Mouse (Mus musculus) T-helper 2 cell (primary cell): ENCODE measurements around the gene Narfl.

Experiments
- in situ Hi-C: fragments of 300-600 bp; cut with MboI, MseI; formaldehyde crosslinking; loops from one replicate; pipeline ENCODE4 v1.15.1; 2025; ENCODE audit warnings: high pct_unique_total_duplicates

The Narfl gene

DNA sequence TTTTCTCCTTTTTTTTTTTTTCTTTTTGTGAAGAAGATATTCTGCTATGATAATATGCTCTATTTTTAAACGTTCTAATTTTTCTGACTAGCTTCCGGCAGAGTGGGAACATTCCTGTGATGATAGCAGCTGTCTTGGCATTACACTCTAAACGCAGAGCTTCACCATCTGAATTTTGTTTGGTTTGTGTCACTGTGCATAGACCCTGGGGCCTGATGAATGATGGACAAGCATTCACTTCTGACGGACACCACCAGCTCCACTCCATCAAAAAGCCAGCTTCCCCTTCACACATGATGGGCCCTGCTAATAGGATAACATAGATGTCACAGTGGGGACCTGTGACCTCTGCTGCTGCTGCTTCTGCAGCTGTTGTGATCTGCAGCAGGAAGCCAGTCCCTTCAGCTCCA is 12.0 kb upstream of the Narfl start:
- in situ Hi-C loops: loop anchor here (10.0 kb wide), 1 partner anchor 467 kb away; the partner anchor contains the start of gene Prss34

DNA sequence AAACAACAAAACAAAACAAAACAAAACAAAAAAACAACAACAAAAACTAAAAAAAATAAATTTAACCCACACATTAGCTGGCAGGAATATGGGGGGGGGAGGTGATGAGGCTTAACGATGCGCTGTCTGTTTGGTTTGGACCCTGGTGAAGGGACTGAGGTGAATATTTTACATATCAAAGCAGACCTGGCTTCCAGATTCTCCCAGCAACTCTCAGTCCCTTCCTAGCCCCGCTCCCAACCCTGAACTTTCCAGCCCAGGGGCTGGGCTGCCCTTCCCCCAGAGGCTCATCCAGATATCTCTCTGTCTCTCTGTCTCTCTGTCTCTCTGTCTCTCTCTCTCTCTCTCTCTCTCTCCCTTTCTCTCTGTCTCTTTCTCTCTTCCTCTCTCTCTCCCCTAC is 11.0 kb upstream of the Narfl start:
- in situ Hi-C loops: loop anchor here (10.0 kb wide), 1 partner anchor 468 kb away; the partner anchor contains the start of gene Prss34

DNA sequence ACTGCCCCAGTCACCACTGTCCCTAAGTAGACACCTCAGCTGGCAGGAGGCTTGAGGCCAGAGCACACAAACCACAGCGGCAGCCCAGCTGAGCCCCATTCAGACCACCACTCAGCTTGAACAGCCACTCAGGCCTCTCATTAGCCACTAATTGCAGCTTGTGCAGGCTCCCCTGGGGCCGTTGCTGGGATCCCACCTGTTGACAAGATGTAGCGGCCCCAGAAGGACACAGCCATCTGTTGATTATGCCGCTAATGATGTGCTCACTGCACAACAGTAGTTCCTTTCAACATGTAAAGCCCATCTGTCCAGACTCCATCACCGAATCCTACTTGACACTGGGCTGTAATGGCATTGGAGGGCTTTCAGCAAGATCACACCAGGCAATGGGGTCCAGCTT is 7.7 kb upstream of the Narfl start:
- in situ Hi-C loops: loop anchor here (10.0 kb wide), 1 partner anchor 471 kb away; the partner anchor contains the start of gene Prss34

DNA sequence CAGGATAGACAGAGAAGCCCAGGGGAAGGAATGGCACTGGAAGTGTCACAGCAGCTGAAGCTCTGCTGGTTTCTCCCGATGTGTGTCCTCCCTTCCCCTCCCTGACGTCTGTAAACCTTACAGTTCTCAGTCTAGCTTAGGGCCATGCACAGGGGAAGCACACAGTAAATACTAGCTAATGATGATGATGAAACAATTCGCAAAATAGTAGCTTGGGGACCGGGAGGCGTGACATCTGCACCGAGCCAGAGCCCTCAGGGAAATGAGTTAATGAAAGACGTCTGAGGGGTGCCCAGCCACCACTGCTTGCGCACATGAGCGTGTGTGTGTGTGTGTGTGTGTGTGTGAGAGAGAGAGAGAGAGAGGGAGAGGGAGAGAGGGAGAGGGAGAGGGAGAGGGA is 4.2 kb upstream of the Narfl start:
- in situ Hi-C loops: loop anchor here (10.0 kb wide), 1 partner anchor 475 kb away; the partner anchor contains the start of gene Prss34

DNA sequence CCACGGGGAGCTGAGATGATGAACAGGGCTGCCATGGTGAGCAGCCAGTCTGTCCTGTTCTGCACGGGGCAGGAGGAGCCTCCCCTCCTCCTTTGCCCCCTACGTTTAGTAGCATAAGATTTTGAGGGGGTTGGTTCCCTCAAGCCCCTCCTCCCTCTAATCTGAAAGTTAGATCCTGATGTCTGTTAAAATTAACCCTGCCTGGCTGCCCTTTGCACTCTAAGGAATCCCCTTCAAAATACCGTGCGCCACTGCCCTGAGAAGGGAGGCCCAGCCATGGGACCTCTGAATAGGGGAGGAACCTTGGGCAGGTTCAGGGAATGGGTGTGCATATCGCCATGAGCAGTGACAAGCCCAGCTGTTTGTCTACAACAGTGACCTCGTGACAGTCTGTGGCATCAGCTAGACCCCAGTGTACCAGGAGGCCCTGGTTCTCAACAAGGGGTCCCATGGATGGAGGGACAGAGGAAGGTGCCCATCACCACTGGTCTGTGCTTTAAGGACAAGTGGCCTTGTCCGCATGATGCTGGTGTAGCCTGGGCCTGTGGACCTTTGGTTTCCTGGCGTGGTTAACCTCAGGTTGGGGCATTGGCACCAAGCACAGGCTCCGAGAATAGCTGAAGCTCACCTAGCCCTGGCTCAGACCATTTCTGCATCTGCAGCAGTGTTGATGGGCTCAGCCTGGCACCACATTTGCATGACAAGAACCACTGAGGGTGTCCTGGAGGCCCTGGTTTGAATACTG is 1.9 kb downstream of the Narfl start:
- in situ Hi-C loops: no loop called here

DNA sequence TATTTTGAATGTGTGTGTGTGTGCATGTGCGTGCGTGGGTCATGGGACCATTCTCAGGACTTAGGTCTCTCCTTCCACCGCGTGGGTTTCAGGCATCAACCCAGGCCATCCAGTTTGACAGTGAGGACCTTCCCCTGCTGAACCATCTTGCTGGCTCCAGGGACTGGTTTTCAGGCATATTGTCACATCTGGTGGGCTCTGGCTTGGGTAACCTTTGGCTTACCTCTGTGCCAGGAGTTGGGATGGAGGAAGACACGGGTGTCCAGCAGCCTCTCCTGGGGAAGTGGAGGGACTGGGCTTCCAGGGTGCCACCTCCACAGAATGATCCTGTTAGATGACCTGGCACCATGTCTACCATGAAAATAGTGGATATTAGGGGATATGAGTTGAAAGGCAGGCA is 4.4 kb downstream of the Narfl start:
- in situ Hi-C loops: no loop called here

DNA sequence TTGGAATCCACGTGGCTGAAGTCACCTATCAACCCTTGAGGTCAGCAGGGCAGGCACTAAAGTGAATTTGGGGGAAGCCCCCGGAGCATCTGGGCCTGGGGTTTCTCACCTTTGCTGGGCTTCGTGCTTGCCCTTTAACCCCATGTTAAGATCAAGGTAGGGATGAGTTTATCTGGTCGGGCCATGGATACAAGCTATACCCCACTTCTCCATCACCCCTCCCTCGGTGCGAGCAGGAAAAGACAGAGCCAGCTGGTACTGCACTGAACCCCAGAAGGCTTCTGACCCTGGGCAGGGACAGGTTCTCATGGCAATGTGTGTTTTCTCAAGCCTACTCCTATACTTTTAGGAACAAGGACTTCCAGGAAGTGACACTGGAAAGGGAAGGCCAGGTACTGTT is 7.8 kb downstream of the Narfl start:
- in situ Hi-C loops: loop anchor here (5.0 kb wide), 1 partner anchor 44 kb away; the partner anchor contains the start of gene Mslnl

DNA sequence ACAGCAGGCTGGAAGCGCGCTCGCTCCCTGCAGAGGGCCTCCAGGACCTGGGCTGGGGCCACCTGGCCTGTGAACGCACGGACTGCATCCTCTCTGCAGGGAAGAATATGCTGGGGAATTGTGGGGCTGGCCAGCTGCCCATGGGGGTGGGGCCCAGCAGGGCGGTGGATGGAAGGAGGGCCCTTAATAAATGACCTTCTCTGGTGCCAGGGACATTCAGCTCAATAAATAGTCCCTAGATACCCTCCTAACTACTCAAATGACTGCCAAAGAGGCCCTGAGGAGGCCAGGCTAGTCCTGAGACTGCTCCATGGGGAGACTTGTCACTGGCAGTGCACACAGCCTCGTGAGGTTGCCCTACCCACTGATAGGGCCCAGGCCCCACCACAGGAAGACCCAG is 9.5 kb downstream of the Narfl start:
- in situ Hi-C loops: loop anchor here (5.0 kb wide), 1 partner anchor 46 kb away; the partner anchor contains the start of gene Mslnl

DNA sequence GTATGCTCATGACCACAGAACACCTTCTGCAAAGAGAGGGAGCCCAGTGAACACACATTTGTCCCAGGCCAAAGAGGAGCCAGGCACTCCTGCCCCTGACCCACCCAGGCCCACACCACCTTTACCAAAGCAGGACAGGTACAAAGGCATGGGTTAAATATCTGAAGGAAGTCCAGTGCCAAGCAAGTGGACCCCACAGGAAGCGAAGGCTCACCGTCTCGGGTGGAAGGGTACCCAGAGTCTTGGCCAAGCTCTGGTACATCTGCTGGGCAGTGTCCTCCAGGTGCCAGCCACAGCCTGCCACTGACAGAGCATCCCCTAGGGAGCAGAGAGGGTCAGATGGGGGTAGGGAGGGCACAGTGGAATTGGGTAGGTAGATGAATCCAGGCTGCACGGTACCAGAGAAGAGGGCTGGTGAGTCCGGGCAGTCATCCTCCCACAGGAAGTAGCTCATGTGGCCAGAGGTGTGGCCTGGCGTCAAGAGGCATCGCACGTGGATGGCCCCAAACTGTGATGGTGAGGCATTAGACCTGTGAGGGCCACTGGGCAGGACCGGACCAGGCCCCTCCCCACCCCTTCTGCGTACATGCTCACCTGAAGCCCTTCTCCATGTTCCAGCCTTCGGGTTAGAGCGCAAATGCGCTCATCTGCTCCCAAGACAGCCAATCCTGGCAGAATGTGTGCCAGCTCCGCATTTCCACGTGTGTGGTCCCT is 10.4 kb downstream of the Narfl start:
- in situ Hi-C loops: loop anchor here (5.0 kb wide), 1 partner anchor 47 kb away; the partner anchor contains the start of gene Mslnl

DNA sequence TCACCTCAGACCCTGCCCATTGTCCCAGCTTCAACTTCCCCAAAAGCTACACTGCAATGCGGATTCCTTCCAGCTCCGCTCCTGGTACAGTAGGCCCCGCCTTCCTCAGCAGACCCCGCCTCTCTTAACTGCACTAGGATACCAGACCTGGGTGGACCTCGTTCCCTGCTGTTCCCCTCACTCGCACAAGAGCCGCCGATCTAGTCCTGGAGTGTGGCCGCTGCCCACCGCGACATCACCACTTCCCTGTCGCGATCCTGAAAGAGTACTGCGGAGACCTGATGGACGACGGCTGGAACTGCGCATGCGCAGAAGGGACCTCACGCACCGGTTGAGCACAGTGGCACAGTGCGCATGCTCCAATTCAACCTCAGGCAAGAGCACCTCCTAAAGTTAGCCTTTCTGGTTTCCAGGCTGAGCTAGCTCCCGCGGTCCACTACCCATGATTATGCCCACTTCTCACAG is 11.7 kb downstream of the Narfl start, which contains the start of gene Haghl:
Gene Haghl (minus strand): TSS at position 393 of the 465 bp plus-strand sequence.
- in situ Hi-C loops: no loop called here

DNA sequence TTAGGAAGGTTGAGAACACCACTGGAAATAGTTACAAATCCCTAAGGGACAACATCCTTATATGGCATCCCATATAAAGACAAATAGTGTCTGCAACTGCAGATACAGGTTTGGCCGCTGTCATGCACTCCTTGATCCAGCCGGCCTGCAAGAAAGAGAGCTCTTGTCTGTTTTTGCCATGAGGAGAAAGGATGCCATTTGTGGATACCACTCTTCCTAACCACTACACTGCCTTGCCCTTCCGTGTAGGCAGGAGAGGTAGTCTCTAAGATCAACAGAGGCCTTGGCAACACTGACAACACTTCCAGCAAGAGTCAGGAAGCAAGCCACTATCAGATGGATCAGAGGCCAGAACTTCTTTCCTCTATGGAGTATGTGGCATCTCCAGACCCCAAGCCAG is 12.7 kb downstream of the Narfl start, which contains the start of gene Ccdc78:
Gene Ccdc78 (plus strand): TSS at position 301 of the 400 bp plus-strand sequence.
- in situ Hi-C loops: no loop called here

DNA sequence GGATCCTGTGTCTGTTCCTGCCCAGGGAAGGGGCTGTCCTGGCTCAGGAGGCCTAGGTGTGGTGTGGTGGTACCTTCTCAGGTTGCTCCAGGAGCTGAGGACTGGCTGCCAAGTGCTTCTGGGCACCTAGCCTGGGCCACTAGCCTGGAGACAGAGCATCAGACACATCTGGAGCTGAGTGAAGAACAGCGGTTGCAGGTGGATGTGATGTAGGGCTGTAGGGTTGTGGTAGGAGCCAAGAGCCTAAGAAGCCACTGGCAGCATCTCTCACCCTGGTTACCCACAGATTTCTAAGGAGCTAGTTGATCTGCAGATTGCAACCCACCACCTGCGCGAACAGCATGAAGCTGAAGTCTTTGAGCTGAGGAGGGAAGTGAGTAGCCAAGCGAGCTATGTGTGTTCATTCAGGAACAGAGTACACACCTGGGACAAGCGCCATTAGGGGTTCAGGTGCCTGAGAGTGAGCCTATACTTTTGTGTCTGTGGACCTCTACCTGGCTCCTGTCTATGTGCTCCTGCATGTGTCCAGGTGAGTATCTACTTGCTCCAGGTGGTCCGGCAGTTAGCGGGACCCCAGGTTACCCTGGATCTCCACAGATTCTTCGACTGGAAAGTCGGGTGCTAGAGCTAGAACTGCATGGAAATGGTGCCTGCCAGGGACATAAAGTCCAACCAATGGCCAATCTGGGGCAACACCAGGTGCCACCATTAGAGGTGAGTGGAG is 13.4 kb downstream of the Narfl start:
- in situ Hi-C loops: no loop called here

DNA sequence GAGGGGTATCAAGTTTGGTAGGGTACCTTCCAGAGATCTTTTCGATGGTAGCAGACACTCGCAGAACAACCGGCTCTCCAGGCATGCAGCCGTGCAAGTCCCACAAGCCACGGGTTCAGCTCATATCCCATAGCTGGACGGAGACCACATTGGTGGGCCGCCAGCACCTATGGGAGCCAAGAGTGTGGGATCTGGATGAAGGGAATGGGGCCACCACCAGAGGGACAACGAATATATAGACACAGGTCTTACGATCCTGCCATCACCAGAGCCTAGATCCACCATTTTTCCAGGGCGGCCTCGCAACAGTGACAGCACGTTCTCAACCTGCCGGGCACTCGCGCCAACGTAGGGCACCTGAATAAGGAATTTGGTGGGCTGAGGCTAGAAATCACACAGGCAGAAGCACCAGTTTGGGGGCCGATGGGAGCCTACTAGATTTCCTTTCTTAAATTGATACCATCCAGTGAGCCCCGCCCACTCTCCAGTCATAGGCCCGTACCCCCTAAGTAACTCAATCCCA is 17.8 kb downstream of the Narfl start:
- in situ Hi-C loops: no loop called here

DNA sequence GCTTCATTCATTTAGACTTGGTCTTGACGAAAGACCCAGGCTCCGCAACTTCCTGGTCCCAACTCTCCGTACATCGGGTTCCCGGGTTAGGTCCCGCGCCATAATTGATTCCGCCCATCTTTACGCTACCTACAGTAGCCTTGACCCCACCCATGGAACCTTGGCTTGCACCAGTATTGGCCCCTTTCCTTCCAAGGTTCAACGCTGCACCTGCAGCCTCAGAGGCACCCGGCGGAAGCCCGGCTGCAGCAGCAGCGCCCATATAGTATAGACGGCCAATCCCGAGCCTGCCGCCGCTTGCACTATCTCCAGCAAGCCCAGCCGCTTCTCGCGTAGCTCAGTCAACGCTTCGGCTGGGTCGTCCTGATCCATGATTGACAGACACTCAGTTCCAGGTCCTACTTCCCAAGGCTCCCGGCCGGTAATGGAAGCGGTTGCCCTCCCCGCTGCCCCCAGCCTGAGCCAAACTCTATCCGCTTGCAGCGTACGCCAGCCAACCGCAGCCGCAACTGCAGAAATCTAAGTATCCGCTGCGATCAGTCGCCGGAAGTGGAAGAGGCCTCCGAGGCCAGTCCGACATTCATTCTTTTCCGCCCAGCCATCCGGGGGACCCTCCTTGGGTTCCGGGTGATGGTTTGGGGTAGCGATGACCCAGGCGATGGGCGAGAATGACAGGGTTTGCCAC is 18.4 kb downstream of the Narfl start:
- in situ Hi-C loops: no loop called here

DNA sequence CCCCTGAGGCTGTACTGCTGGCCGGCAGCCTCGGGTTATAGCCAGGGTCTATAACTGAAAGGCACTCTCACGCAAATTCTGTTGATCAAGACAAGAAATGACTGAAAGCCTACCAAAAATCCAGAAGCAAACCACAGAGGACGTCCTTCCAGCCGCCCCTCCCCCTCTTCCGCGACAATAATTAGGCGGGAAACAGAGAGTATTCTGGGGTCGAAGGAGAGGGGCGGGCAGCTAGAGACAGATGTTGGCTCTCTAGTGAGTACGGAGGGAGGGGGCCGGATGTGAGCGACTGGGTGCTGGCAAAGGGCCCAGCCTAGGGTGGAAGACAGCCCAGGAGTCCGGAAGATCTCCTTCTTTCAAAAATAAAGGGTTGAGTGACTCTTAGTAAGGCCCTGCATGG is 19.0 kb downstream of the Narfl start, which contains the start of gene Fam173a:
Gene Fam173a (minus strand): TSS at position 287 of the 400 bp plus-strand sequence.
- in situ Hi-C loops: no loop called here

DNA sequence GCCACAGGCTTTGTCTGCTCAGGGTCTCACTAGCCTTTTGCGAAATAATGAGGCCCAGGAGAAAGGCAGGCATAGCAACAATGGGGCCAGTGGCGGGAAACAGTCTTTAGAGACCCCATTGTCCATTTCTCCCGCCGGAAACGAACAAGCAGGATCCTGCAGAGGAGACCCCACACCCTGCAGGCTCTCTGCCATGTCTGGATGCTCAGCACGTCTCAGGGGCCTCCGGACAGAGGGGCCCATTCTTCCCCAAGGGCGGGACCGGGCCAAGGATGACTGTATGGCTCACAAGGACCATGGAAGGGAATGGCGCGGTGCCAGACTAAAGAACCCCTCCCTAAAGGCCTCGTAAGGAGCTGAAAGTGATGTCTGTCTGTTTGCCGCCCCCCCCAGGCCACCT is 20.6 kb downstream of the Narfl start:
- in situ Hi-C loops: no loop called here

DNA sequence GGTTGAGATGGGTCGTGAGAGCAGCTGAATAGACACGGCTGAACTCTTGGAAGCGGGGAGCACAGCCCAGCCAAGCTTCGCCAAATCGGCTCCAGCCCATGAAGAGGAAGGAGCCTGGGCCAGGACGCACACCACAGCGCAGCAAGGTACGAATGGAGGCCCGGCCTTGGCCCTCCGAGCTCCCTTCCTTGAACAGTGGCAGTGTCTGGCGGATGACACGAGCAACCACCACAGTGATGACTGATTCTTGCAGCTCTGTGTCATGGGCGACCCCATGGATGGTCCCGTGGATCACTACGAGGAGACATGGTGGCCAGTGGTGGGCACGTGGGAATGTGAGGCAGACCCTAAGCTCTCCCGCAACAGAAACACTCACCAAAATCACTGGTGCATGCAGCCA is 21.4 kb downstream of the Narfl start:
- in situ Hi-C loops: no loop called here

DNA sequence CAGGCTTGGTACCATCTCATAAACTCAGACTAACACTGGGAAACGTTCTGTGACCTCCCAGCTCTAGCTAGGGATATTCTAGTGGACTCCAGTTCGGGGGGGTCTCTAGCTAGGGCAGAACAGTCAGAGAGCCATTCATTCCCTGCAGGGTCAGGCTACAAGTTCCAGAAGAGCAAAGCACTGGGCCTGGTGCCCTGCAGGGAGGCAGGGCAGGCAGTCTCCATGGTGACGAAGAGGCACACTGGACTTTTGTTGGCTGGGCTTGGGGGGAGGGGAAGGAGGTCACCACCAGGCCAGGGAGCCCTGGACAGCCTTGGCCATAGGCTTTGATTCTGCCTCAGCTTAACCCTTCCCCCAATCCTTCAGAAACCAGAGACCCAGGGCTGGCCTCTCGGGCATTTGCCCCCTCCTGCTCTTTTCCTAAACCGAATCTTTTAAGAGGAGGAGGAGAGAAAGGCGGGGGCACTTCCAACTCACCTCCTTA is 22.1 kb downstream of the Narfl start, which contains the start of gene AC134908.4:
Gene AC134908.4 (minus strand): TSS at position 51 of the 484 bp plus-strand sequence.
- in situ Hi-C loops: no loop called here

DNA sequence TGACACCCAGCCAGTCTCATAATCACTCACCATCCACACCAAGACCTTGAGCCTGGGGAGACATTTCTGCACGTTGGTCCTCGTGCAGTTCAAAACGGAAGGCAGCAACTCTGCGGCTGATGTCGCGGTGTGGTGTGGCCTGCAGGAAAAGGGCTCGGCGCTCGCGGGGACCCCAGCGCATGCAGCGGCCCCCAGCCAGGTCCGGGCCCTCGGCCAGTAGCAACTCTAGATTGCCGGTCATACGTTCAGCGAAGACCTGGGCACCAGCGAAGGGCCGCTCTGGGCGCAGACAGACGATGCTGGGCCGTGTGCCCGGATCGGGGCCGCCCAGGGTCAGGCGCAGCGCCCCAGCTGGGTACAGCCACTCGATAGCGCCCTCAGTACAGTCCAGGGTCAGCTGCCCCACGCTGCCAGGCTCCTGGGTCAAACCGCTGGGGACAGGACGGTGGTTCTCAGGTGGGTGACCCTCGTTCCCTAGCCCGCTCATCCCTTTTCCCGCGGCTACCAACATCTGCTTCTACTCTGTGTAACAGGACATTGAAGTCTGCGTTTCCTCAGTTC is 22.7 kb downstream of the Narfl start:
- in situ Hi-C loops: no loop called here

DNA sequence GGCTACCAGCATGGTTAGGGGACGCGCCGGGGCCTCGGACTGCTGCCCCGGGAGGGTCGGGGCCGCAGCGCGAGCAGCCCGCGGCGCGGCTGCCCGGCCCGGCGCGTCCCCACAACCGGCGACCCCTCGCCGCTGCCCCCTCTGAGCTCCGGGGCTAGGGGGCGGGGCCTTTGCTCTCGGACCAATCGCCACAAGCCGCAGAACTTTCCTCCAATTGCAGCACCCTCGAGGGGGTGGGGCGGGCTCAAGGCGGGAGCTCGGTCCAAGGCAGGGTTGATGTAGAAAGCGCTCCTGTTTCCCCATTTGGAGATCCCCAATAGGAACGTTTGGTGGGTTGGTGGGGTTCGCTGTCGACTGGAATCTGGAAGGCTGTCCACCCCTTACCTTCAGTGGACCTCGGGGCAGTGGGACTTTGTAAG is 23.4 kb downstream of the Narfl start, which contains the start of gene Metrn:
Gene Metrn (minus strand): TSS at position 186 of the 419 bp plus-strand sequence.
- in situ Hi-C loops: no loop called here
